Mouse (Mus musculus): ENCODE data around the gene Zfp692. TPM values are rescaled to one million over a fixed set of nuclear protein-coding genes. Genes with fewer than 3 reads are reported as not detected.

Zfp692 gene
- polyA plus RNA-seq, 3 experiments from 2014 or later: 7.6 to 10.2 (median 7.8) TPM

GRCm38 (mm10) chr11:58308661-58309060, 1.8 kb downstream of the Zfp692 start:
- no peak for ATAC-seq

- ATAC-seq: no peak
These were observed 7.2 kb downstream of the Zfp692 start for GRCm38 (mm10) chr11:58314069-58314468.

- ATAC-seq: no peak
These were observed 8.8 kb downstream of the Zfp692 start for GRCm38 (mm10) chr11:58315536-58316168.

- ATAC-seq: no peak
These were observed 9.5 kb downstream of the Zfp692 start for GRCm38 (mm10) chr11:58316344-58316743.

GRCm38 (mm10) chr11:58316768-58317390, 10.0 kb downstream of the Zfp692 start:
- no peak for ATAC-seq

GRCm38 (mm10) chr11:58322824-58323569, 16.1 kb downstream of the Zfp692 start:
- ATAC-seq: peak; percentile 95

- ATAC-seq: no peak
These were observed 16.9 kb downstream of the Zfp692 start for GRCm38 (mm10) chr11:58323570-58324340.

- ATAC-seq: no peak
These were observed 17.9 kb downstream of the Zfp692 start for GRCm38 (mm10) chr11:58324614-58325229.

GRCm38 (mm10) chr11:58326781-58327180, 19.9 kb downstream of the Zfp692 start:
- no peak for ATAC-seq

- ATAC-seq: peak; percentile 26
These were observed 23.0 kb downstream of the Zfp692 start for GRCm38 (mm10) chr11:58329906-58330275.

- peak; percentile 93 for ATAC-seq
These were observed 23.6 kb downstream of the Zfp692 start, which contains the start of the genes Zfp672 and Sh3bp5l for GRCm38 (mm10) chr11:58330276-58331148. Gene Zfp672 (minus strand): TSS chr11:58330339. Gene Sh3bp5l (plus strand): TSS chr11:58330724.

- ATAC-seq: no peak
These were observed 24.3 kb downstream of the Zfp692 start for GRCm38 (mm10) chr11:58331149-58331495.

GRCm38 (mm10) chr11:58331546-58331945, 24.7 kb downstream of the Zfp692 start:
- no peak for ATAC-seq

GRCm38 (mm10) chr11:58334746-58335145, 27.9 kb downstream of the Zfp692 start:
- ATAC-seq: no peak

GRCm38 (mm10) chr11:58346745-58347144, 39.9 kb downstream of the Zfp692 start:
- no peak for ATAC-seq

GRCm38 (mm10) chr11:58350628-58351027, 43.8 kb downstream of the Zfp692 start:
- ATAC-seq: no peak

- no peak for ATAC-seq
These were observed 44.3 kb downstream of the Zfp692 start for GRCm38 (mm10) chr11:58351179-58351578.

GRCm38 (mm10) chr11:58352681-58353548, 46.0 kb downstream of the Zfp692 start:
- ATAC-seq: no peak

GRCm38 (mm10) chr11:58353709-58354108, 46.8 kb downstream of the Zfp692 start:
- ATAC-seq: no peak

GRCm38 (mm10) chr11:58354476-58354875, 47.6 kb downstream of the Zfp692 start:
- ATAC-seq: no peak
